Mouse (Mus musculus): ENCODE data around the gene Atp2b1. TPM values are rescaled to one million over a fixed set of nuclear protein-coding genes. Genes with fewer than 3 reads are reported as not detected.

The Atp2b1 gene
- polyA plus RNA-seq, 1 experiment: 113 TPM

GRCm38 (mm10) chr10:98972359-98972758 lies 58.2 kb downstream of the Atp2b1 start:
- H3K4me3 ChIP-seq (replicated peaks; ENCODE audit: insufficient read depth, low read depth, low read length): no peak overlapping the region
- TF ChIP-seq CTCF (IDR thresholded peaks at IDR 0.05; ENCODE audit: borderline replicate concordance, insufficient read depth, low read depth, low read length) (no peak), POLR2A (IDR thresholded peaks at IDR 0.05; ENCODE audit: borderline replicate concordance, insufficient read depth, low read length) (no peak)
- peaks cover 25% of the 10 kb centered on the region for H3K4me1 ChIP-seq (ENCODE audit: control insufficient read depth, insufficient read depth, low read length)
- WGBS: 87% methylated on average over 2 of the region's 2 CpGs
- no peaks in the 10 kb centered on the region for H3K27me3 ChIP-seq (ENCODE audit: control insufficient read depth, insufficient read depth, low read length)
- no peak for DNase-seq
- H3K27ac ChIP-seq (ENCODE audit: insufficient read depth, low read length): no peak overlapping the region

DNA sequence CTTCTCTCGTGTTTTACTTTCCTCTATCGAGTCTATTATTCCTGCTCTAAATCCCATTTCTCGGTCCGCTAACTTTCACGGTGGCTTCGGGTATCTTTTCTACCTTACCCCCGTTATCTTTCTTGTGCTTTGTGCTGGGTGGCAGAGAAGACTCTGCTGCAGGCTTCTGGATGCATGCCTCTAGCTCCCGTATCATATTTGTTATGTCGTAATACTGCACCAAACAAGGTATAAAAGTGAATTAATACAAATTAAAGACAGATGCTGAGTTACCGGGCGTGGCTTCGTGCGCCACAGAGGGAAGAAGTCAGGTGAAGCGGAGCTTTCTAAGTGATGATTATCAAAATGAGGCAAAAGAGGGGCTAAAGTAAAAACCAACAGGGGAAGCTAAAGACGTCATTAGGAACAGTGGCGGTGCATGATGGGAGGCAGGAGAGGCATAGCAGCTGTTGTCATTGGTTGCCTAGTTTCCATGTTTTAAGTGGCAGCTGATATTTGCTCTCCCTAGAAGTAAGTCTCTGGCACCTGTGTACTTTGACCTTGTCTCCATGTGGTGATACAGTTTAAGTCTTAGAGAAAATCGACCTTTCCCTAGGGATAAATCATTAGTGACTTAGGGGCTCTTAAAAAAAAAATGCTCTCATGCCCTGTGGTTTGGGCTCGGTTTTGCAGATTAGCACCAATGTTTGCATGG lies 58.9 kb downstream of the Atp2b1 start:
- Histone ChIP-seq H3K27me3 (ENCODE audit: control insufficient read depth, insufficient read depth, low read length) (no peaks in the 10 kb centered on the region), H3K4me1 (ENCODE audit: control insufficient read depth, insufficient read depth, low read length) (peaks cover 25% of the 10 kb centered on the region), H3K27ac (ENCODE audit: insufficient read depth, low read length) (no peak overlapping the region), H3K4me3 (replicated peaks; ENCODE audit: insufficient read depth, low read depth, low read length) (no peak overlapping the region)
- WGBS: 85% methylated on average over 18 of the region's 18 CpGs
- TF ChIP-seq POLR2A (IDR thresholded peaks at IDR 0.05; ENCODE audit: borderline replicate concordance, insufficient read depth, low read length) (no peak), CTCF (IDR thresholded peaks at IDR 0.05; ENCODE audit: borderline replicate concordance, insufficient read depth, low read depth, low read length) (no peak)
- DNase-seq: no peak

GRCm38 (mm10) chr10:98974645-98975044 lies 60.4 kb downstream of the Atp2b1 start:
- TF ChIP-seq POLR2A (IDR thresholded peaks at IDR 0.05; ENCODE audit: borderline replicate concordance, insufficient read depth, low read length): no peak
- TF ChIP-seq CTCF (IDR thresholded peaks at IDR 0.05; ENCODE audit: borderline replicate concordance, insufficient read depth, low read depth, low read length): no peak
- 68% methylated on average over 3 of the region's 3 CpGs for WGBS
- H3K4me1 ChIP-seq (ENCODE audit: control insufficient read depth, insufficient read depth, low read length): peaks cover 29% of the 10 kb centered on the region

DNA sequence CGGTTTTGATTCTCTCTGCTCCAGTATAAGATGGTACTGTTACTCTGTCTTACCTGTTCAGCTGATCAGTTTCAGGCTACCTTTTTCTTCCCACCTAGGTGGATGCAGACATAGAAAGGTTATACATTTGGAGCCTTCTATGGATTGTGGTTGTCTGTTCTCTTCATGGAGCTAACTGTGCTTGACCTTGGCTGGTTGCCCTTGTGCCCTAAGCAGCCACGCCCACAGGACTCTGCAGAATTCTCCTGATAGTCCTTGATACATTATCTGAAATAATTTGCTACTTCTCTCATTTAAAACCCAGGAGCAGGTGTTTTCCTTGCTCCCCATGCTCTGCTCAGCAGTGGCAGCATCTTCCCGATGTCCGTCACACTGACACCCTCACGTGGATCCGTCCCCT lies 61.4 kb downstream of the Atp2b1 start:
- Histone ChIP-seq H3K27me3 (ENCODE audit: control insufficient read depth, insufficient read depth, low read length) (no peaks in the 10 kb centered on the region), H3K4me3 (replicated peaks; ENCODE audit: insufficient read depth, low read depth, low read length) (no peak overlapping the region), H3K4me1 (ENCODE audit: control insufficient read depth, insufficient read depth, low read length) (peaks cover 29% of the 10 kb centered on the region), H3K27ac (ENCODE audit: insufficient read depth, low read length) (no peak overlapping the region)
- TF ChIP-seq CTCF (IDR thresholded peaks at IDR 0.05; ENCODE audit: borderline replicate concordance, insufficient read depth, low read depth, low read length): no peak
- no peak for DNase-seq
- WGBS: 51% methylated on average over 6 of the region's 6 CpGs

More at GRCm38 (mm10) chr10:98974645-98975044, 60.4 kb downstream of the Atp2b1 start:
- DNase-seq: no peak
- Histone ChIP-seq H3K27ac (ENCODE audit: insufficient read depth, low read length) (no peak overlapping the region), H3K27me3 (ENCODE audit: control insufficient read depth, insufficient read depth, low read length) (no peaks in the 10 kb centered on the region), H3K4me3 (replicated peaks; ENCODE audit: insufficient read depth, low read depth, low read length) (no peak overlapping the region)

DNA sequence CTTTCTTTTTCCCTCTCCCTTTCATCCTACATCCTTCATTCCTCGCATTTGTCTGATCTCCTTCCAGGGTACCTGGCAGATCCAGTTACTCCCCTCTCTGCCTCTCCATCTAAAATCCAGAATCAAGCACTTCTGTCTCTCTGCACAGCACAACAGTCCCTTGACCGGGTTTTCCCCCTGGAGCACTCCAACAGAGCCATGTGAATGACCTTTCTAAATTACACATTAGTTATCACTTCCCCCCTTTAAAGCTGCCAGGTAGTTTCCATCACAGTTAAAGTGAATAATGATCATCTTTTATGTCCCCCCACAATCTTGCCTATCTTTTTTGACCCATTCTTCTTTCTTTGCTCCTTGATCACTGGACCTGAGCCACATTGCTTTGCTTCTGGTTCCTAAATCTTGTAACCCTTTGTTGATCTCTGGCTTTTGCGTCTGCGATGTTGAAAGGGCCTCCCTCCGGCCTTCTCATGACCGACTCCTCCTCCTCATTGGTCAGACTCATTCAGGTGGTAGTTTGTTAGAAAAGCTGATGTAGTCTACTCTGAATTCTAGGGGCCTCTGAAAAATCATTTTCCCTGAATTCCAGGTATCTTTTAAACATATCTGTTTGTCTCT lies 62.8 kb downstream of the Atp2b1 start:
- no peak overlapping the region for H3K4me3 ChIP-seq (replicated peaks; ENCODE audit: insufficient read depth, low read depth, low read length)
- peaks cover 29% of the 10 kb centered on the region for H3K4me1 ChIP-seq (ENCODE audit: control insufficient read depth, insufficient read depth, low read length)
- DNase-seq: no peak
- H3K27ac ChIP-seq (ENCODE audit: insufficient read depth, low read length): no peak overlapping the region
- TF ChIP-seq CTCF (IDR thresholded peaks at IDR 0.05; ENCODE audit: borderline replicate concordance, insufficient read depth, low read depth, low read length) (no peak), POLR2A (IDR thresholded peaks at IDR 0.05; ENCODE audit: borderline replicate concordance, insufficient read depth, low read length) (no peak)
- WGBS: 45% methylated on average over 6 of the region's 6 CpGs
- no peaks in the 10 kb centered on the region for H3K27me3 ChIP-seq (ENCODE audit: control insufficient read depth, insufficient read depth, low read length)

GRCm38 (mm10) chr10:98978766-98979165 lies 64.6 kb downstream of the Atp2b1 start:
- WGBS: 42% methylated on average over 6 of the region's 6 CpGs
- Histone ChIP-seq H3K27me3 (ENCODE audit: control insufficient read depth, insufficient read depth, low read length) (no peaks in the 10 kb centered on the region), H3K27ac (ENCODE audit: insufficient read depth, low read length) (no peak overlapping the region), H3K4me1 (ENCODE audit: control insufficient read depth, insufficient read depth, low read length) (peaks cover 22% of the 10 kb centered on the region), H3K4me3 (replicated peaks; ENCODE audit: insufficient read depth, low read depth, low read length) (no peak overlapping the region)
- DNase-seq: peak in 1 of 2 experiments; percentile 24
- no peak for TF ChIP-seq CTCF (IDR thresholded peaks at IDR 0.05; ENCODE audit: borderline replicate concordance, insufficient read depth, low read depth, low read length)
- no peak for TF ChIP-seq POLR2A (IDR thresholded peaks at IDR 0.05; ENCODE audit: borderline replicate concordance, insufficient read depth, low read length)

DNA sequence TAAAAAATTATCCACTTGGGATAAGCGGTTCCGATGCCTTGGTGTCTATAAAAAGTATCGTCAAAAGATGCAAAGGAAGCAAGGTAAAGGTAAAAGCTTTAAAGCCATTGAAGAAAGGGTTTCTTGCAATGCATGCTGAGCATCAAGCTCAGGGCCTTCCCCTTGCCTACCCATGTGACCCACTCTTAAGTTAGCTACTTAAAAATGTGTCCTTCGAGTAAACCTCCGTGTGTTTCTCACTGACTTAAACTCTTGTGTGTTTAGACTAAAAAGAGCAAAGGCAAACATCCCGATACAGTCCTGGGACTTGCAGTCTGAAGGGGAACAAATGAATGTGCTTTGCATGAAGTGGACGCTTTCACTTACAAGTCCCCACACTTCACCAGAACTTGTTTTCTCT lies 65.1 kb downstream of the Atp2b1 start:
- no peak for DNase-seq

DNA sequence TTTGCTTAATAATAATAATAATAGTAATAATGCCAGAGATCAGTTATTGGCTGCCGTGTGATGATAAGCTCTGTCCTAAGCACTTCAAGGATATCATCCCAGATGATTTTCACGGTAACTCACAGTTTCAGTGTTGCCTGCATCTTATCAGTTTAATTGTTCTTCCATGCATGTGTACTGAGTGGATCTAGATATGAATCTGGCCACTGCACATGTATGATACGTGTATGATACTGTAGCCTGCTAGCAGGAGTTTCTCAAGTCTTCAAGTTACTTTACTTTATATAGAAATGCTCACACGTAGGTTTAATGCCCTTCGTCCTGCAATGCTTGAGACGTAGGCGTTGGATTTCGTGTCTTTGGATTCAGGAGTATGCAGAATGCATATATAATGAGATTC lies 65.7 kb downstream of the Atp2b1 start:
- DNase-seq: no peak
- 46% methylated on average over 8 of the region's 8 CpGs for WGBS

More for the DNA sequence above, 65.1 kb downstream of the Atp2b1 start:
- no peaks in the 10 kb centered on the region for H3K27me3 ChIP-seq (ENCODE audit: control insufficient read depth, insufficient read depth, low read length)
- H3K4me1 ChIP-seq (ENCODE audit: control insufficient read depth, insufficient read depth, low read length): peaks cover 22% of the 10 kb centered on the region
- WGBS: 80% methylated on average over 7 of the region's 7 CpGs
- H3K4me3 ChIP-seq (replicated peaks; ENCODE audit: insufficient read depth, low read depth, low read length): no peak overlapping the region
- no peak for TF ChIP-seq POLR2A (IDR thresholded peaks at IDR 0.05; ENCODE audit: borderline replicate concordance, insufficient read depth, low read length)
- TF ChIP-seq CTCF (IDR thresholded peaks at IDR 0.05; ENCODE audit: borderline replicate concordance, insufficient read depth, low read depth, low read length): no peak
- H3K27ac ChIP-seq (ENCODE audit: insufficient read depth, low read length): no peak overlapping the region

More for the DNA sequence above, 65.7 kb downstream of the Atp2b1 start:
- no peak for TF ChIP-seq POLR2A (IDR thresholded peaks at IDR 0.05; ENCODE audit: borderline replicate concordance, insufficient read depth, low read length)
- TF ChIP-seq CTCF (IDR thresholded peaks at IDR 0.05; ENCODE audit: borderline replicate concordance, insufficient read depth, low read depth, low read length): no peak
- no peak overlapping the region for H3K4me3 ChIP-seq (replicated peaks; ENCODE audit: insufficient read depth, low read depth, low read length)
- no peak overlapping the region for H3K27ac ChIP-seq (ENCODE audit: insufficient read depth, low read length)
- H3K27me3 ChIP-seq (ENCODE audit: control insufficient read depth, insufficient read depth, low read length): no peaks in the 10 kb centered on the region
- H3K4me1 ChIP-seq (ENCODE audit: control insufficient read depth, insufficient read depth, low read length): peaks cover 19% of the 10 kb centered on the region

Measured in cerebellum, adult 2 months (tissue).